Mouse (Mus musculus) cerebellum, adult 2 months (tissue): Measurements from ENCODE around the gene Col4a6.

ENCODE experiments used
- CTCF ChIP-seq: fragments of 200-500 bp; IDR thresholded peaks from 2 replicates; pipeline ENCODE4 v1.5.1; 2011; ENCODE audit warnings: low read depth, mild to moderate bottlenecking, control low read depth, low read length, moderate library complexity, borderline replicate concordance; ENCODE audit not compliant: insufficient read depth
- POLR2A ChIP-seq: fragments of 200-500 bp; IDR thresholded peaks from 2 replicates; pipeline ENCODE4 v1.6.1; 2011; ENCODE audit warnings: low read length, control low read depth, borderline replicate concordance; ENCODE audit not compliant: insufficient read depth

DNA sequence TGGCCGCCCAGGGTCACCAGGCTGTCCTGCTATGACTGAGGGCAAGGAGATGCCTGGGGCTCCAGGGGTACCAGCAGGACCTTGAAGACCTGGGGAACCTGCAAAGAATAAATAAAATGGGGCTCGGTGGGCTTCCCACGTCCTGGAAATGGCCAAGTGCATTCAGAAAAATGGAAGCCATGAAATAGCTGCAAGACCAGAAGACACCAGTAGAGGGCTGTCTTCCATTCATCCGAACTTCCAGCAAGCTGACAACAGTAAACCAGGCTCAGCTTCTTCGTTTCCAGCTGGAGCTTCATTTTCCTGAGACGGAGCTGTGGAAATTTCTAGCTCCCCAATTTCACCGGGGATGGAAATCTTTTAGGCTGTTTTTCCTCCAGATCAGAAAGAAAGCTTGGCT is 298.5 kb downstream of the Col4a6 start:
- TF ChIP-seq CTCF (peak; percentile 15; the same call in 1 of the 2 replicates), POLR2A (no peak)
